Mouse (Mus musculus) granulocyte monocyte progenitor cell, adult 5-6 weeks (primary cell): ENCODE measurements around the gene Wnt2b. TPM values are rescaled to one million over a fixed set of nuclear protein-coding genes. Genes with fewer than 3 reads are reported as not detected.

Experiments
- ATAC-seq: replicated peaks from 2 replicates; pipeline ENCODE4 v1.8.0; 2016; ENCODE audit warnings: mild to moderate bottlenecking, moderate TSS enrichment, inconsistent platforms; ENCODE audit not compliant: poor library complexity, severe bottlenecking
- total RNA-seq, 2 experiments: library from RNA; stranded (forward) in 1 of 2; stranded (reverse) in 1 of 2; fragments of 200-712, 200-1000 nt in 1 of 2; fragments of >200 nt in 1 of 2; fragmentation: Nextera tagmentation in 1 of 2; gene quantifications; 2 replicates each; pipeline ENCODE4 v1.2.3; 2014 to 2017

The Wnt2b gene
- total RNA-seq, 2 experiments from 2014 or later: not detected

GRCm38 (mm10) chr3:104906007-104906406, 55.7 kb downstream of the Wnt2b start:
- ATAC-seq: no peak

DNA sequence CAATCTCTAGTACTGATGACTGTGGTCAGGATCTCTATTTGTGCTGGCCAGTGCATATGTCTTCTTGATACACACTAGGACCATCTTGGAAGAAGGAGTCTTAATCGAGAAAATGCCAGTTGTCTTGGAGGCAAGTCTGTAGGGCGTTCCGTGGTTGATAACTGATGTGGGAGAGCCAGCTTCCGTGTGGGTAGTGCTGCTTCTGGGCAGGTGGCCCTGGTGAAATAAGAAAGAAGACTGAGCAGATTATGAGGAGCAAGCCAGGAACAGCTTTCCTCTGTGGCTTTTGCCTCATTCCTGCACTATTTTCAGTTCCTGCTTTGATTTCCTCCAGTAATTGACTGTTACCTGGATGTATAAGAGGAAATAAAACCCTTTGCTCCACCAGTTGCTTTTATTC, 56.3 kb downstream of the Wnt2b start:
- ATAC-seq: no peak

- no peak for ATAC-seq
These were observed 60.6 kb downstream of the Wnt2b start for GRCm38 (mm10) chr3:104901154-104901553.

DNA sequence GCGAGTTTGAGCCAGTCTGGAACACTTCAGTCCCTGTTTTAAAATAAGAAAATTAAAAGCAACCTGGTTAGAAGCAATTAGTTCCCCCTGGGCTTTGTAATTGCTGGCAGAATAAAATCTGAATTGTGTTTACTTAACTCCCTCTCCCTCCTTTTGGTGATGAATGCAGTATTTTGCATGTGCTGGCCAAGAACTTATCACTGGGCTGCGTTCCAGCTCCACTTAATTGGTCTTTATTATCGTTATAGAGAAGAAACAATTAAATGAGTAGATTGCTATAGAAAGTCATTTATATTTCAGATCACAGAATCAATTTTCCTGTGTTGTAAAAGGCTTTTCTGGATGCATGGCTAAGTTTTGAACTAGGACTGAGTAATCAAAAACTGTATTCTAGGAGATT, 65.6 kb downstream of the Wnt2b start:
- no peak for ATAC-seq

Other genes starting within 250 kb of the Wnt2b start
- gene Ppm1j, start 180.9 kb downstream of the Wnt2b start, total RNA-seq (2014; fragmentation: Nextera tagmentation): not detected in 2 replicates
- gene Ppm1j, start 180.9 kb downstream of the Wnt2b start, total RNA-seq (2017): not detected in 2 replicates
- not detected in 2 replicates for gene Fam19a3, start 180.1 kb downstream of the Wnt2b start, total RNA-seq (2014; fragmentation: Nextera tagmentation)
- not detected in 2 replicates for gene Fam19a3, start 180.1 kb downstream of the Wnt2b start, total RNA-seq (2017)
- not detected in 2 replicates for gene Rhoc, start 173.5 kb downstream of the Wnt2b start, total RNA-seq (2014; fragmentation: Nextera tagmentation)
- gene Rhoc, start 173.5 kb downstream of the Wnt2b start, total RNA-seq (2017): not detected in 2 replicates
- 12.2 and 13.9 TPM in 2 replicates for gene Mov10, start 143.4 kb downstream of the Wnt2b start, total RNA-seq (2014; fragmentation: Nextera tagmentation)
- gene Mov10, start 143.4 kb downstream of the Wnt2b start, total RNA-seq (2017): 2.4 TPM in 2 replicates
- 19.7 and 27.5 TPM in 2 replicates for gene St7l, start 97.9 kb downstream of the Wnt2b start, total RNA-seq (2014; fragmentation: Nextera tagmentation)
- gene St7l, start 97.9 kb downstream of the Wnt2b start, total RNA-seq (2017): 18.4 and 30.3 TPM in 2 replicates
- gene Capza1, start 97.4 kb downstream of the Wnt2b start, total RNA-seq (2014; fragmentation: Nextera tagmentation): 194 and 247 TPM in 2 replicates
- gene Capza1, start 97.4 kb downstream of the Wnt2b start, total RNA-seq (2017): 262 and 322 TPM in 2 replicates
- 1.8 TPM in 1 of 2 replicates, not detected in the other for gene Cttnbp2nl, start 91.2 kb upstream of the Wnt2b start, total RNA-seq (2014; fragmentation: Nextera tagmentation)
- gene Cttnbp2nl, start 91.2 kb upstream of the Wnt2b start, total RNA-seq (2017): 0.78 TPM in 1 of 2 replicates, not detected in the other
- not detected in 2 replicates for gene 4930564D02Rik, start 104.9 kb upstream of the Wnt2b start, total RNA-seq (2014; fragmentation: Nextera tagmentation)
- gene 4930564D02Rik, start 104.9 kb upstream of the Wnt2b start, total RNA-seq (2017): not detected in 2 replicates